Mouse (Mus musculus) hindlimb bud, embryonic 11.5 days (tissue): Measurements from ENCODE around the gene Iqcf5.
"Not testable (repeated sequence)": the region's sequence is repeated elsewhere in the genome, so short reads cannot be mapped to it uniquely, and the experiment has no call there.

Experiments
- DNase-seq: peaks from one replicate; pipeline ENCODE4 v3.0.0-alpha.2; 2012; ENCODE audit warnings: low read depth, low spot score; ENCODE audit errors: extremely low spot score

Iqcf5 gene

GRCm38 (mm10) chr9:106481075-106481474 lies 33.3 kb upstream of the Iqcf5 start:
- no peak for DNase-seq

GRCm38 (mm10) chr9:106481676-106482075 lies 32.7 kb upstream of the Iqcf5 start:
- DNase-seq = no peak

GRCm38 (mm10) chr9:106482578-106483115 lies 31.7 kb upstream of the Iqcf5 start:
- DNase-seq = no peak

- DNase-seq = no peak
Measured at GRCm38 (mm10) chr9:106483136-106483535, 31.2 kb upstream of the Iqcf5 start.

GRCm38 (mm10) chr9:106483606-106484005 lies 30.8 kb upstream of the Iqcf5 start:
- no peak for DNase-seq

GRCm38 (mm10) chr9:106485076-106485475 lies 29.3 kb upstream of the Iqcf5 start:
- no peak for DNase-seq

- not testable (repeated sequence) for DNase-seq
Measured at GRCm38 (mm10) chr9:106487602-106488001, 26.8 kb upstream of the Iqcf5 start.

- DNase-seq = no peak
Measured at GRCm38 (mm10) chr9:106499667-106500066, 14.7 kb upstream of the Iqcf5 start, which contains the start of gene Iqcf1. TSS of gene Iqcf1 (plus strand) at chr9:106499967.

GRCm38 (mm10) chr9:106501846-106502245 lies 12.5 kb upstream of the Iqcf5 start:
- no peak for DNase-seq

- no peak for DNase-seq
Measured at GRCm38 (mm10) chr9:106504246-106504645, 10.1 kb upstream of the Iqcf5 start.

GRCm38 (mm10) chr9:106509356-106509755 lies 5.0 kb upstream of the Iqcf5 start:
- no peak for DNase-seq

GRCm38 (mm10) chr9:106512729-106513450 lies 1.5 kb upstream of the Iqcf5 start:
- DNase-seq = no peak

- DNase-seq = no peak
Measured at GRCm38 (mm10) chr9:106513566-106513965, 807 bp upstream of the Iqcf5 start.

GRCm38 (mm10) chr9:106519433-106519832 lies 5.1 kb downstream of the Iqcf5 start:
- no peak for DNase-seq

GRCm38 (mm10) chr9:106519909-106520308 lies 5.5 kb downstream of the Iqcf5 start:
- DNase-seq = no peak

GRCm38 (mm10) chr9:106531833-106532232 lies 17.5 kb downstream of the Iqcf5 start:
- DNase-seq = peak; percentile 16

GRCm38 (mm10) chr9:106534296-106534695 lies 19.9 kb downstream of the Iqcf5 start:
- DNase-seq = no peak

GRCm38 (mm10) chr9:106534975-106535374 lies 20.6 kb downstream of the Iqcf5 start:
- DNase-seq = no peak

GRCm38 (mm10) chr9:106561531-106561930 lies 47.2 kb downstream of the Iqcf5 start, which contains the start of gene Iqcf3:
TSS of gene Iqcf3 (minus strand) at chr9:106561631.
- DNase-seq = no peak

- no peak for DNase-seq
Measured at GRCm38 (mm10) chr9:106562291-106562690, 47.9 kb downstream of the Iqcf5 start.

GRCm38 (mm10) chr9:106564025-106564424 lies 49.7 kb downstream of the Iqcf5 start:
- DNase-seq = no peak
